Mouse (Mus musculus): ENCODE results near the gene Bms1.

Bms1 gene

DNA sequence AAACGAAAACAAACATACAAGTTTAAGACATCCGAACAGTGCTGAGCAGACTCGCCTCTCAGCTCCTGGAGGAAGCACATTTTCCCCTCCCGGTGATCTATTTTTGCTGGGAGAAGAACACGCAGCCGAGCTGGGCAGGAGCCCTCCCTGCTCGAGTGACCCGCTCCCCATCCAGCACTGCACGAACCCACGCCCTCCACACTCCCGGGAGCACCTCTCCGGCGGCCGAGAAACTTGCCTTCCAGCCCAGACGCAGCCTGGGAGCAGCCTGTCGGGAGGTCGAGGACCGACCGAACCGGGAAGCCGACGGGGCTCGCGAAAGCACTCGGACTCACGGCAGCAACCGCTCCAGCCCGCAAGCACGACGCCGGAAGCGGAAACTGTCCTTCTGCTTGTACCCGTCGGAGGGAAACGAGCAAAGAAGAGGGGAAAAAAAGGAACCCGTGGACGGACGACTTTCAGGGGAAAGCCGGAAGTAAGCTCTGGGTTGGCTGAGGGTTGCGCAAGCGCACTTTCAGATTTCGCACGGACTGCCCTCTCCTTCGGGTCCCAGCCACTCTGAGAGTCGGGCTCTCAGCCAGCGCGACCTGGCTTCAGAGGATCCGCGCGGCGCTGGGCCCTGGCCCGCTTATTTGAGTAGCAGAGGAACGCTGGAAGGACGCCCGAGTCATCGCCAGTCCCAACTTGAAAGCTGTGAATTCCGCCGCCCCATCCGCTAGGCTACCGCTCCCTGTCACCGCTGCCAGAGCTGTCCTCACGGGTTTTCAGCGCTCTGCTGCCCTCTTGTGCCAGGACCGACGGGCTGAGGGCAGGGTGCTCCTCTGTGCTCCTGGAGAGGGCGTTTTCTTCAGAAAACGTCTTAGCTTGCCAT lies at the start of gene Bms1:
TSS of gene Bms1 (minus strand) at position 425 of the 871 bp plus-strand sequence.
- DNase-seq (ENCODE audit: low spot score in 2 of 2), result peak; percentile 90 to 96

DNA sequence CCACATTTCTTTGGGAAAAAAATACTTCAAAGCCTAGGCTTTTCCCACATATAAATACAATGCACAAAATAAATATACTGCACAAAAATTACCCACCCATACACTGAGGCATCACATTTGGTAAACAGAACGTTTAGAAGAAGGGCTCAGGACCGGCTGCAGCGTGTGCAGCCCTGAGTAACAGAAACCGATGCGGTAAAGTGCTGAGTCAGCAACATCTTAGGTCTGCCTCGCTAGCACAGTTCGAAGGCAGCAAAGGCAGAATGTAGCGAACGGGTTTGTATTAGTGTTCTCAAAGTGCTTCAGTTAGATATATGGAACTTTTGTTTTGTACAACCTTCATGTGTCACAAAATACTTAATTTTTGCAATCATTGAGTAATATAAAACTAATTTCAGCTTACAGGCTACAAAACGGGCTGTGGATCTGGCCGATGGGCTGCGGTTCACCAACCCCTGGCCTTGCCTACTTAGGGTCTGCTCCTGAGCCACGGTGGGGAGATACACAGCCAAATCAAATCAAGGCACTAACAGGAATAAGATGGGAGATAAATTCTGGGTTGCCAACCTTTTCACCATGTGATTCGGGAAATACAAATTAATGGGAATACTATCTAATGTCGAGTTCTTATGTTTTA lies 42.9 kb upstream of the Bms1 start:
- no peak for DNase-seq (ENCODE audit: low spot score in 2 of 2)

DNA sequence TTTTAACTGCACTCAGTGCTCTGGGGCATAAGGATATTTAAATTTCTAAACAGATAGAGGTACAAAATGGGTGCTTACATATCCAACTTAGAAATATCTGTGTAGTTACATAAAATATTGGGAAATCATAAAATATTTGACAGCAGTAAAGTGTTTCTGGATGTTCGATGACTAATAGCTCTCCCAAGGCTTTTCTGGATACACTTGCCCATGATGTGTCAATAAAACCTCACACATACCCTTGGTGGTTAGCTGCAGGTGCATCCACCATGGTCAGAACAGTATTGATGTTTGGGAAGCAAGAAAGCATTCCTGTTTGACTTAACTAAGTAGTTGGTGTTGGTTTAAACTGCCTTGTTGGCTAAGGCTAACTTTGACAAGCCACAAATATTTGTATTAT lies 38.5 kb upstream of the Bms1 start:
- no peak for DNase-seq (ENCODE audit: low spot score in 2 of 2)

DNA sequence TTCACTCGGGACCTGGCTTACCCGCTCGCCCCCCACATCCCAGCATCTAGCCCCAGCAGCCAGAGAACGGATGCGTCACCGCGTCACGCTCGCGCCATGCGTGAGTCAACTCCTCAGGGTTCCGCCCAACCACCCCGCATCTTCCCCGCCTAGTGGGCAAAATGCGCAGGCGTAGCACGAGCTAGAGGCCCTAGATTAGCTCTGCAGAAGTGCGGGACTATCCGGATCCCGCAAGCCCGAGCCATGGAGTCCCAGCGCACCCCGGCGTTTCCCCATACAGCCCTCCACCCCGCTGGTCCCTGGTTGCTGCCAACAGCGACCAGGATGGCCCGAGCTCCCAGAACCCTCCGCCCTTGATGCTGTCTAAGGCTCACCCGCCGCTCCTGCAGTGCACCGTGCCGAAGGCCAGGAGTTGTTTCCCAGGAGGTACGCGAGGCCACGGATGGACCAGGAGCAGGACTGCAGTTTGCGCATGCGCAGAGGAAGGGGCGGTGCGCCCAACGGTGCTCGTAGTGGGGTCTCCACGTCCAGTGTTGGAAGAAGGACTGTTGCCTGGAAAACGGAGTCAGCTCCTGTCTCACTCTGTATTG lies 35.9 kb upstream of the Bms1 start, which contains the start of gene Zfp248:
TSS of gene Zfp248 (minus strand) at position 487 of the 590 bp plus-strand sequence.
- peak; percentile 83 to 87 for DNase-seq (ENCODE audit: low spot score in 2 of 2)

DNA sequence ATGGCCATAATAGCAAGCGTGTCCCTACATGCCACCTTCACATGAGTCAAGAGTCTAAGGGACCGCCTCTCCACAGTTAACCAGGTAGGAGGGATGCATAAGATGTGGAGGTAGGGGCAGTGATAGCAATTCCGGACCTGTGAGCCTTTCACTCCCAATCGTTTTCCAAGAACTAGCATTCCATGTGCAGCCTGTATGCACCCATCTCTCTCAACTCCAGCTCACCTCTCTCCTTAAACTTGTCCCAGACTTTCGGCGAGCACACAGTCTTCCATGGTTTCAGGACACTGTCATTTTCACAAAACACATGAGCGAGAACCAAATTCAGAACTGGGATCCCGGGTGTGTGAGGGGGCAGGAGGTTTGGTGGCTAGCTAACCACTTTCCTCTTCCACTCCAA lies 35.2 kb upstream of the Bms1 start:
- peak in 1 of 2 experiments; percentile 6 for DNase-seq (ENCODE audit: low spot score in 2 of 2)

DNA sequence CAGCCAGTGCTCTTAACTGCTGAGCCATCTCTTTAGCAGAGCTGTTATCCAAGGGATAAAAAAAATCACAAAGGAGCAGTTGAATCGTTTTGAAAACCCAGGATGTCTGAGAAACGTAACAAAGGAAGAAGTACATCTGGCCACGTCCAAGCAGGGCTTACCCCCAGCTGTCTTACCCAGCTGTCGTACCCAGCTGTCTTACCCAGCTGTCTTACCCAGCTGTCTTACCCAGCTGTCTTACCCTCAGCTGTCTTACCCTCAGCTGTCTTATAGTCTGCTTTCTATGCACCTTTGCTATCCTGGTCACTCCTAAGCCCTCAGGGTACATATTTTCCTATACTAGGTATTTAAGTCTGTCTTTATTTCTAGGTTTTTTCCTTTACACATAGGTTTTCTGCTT lies 12.2 kb upstream of the Bms1 start:
- no peak for DNase-seq (ENCODE audit: low spot score in 2 of 2)

DNA sequence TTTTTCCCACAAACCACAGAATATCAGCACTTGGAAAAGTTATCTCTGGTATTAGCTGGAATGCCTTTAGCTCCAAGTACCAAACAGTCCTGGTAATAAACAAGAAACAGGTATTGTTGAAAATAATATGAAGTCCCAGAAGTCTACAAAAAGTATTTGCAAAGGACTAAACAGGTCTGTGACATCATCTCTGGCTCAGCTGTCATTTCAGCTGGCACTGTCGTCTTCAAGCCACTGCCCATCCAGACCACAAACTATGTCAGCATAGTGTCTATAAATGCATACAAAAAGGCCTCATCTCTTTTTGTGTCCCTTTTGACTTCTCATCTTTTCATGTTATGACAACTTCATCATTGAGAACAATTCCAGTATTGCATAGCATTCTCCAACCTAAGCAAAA lies 7.4 kb upstream of the Bms1 start:
- DNase-seq (ENCODE audit: low spot score in 2 of 2), result no peak

DNA sequence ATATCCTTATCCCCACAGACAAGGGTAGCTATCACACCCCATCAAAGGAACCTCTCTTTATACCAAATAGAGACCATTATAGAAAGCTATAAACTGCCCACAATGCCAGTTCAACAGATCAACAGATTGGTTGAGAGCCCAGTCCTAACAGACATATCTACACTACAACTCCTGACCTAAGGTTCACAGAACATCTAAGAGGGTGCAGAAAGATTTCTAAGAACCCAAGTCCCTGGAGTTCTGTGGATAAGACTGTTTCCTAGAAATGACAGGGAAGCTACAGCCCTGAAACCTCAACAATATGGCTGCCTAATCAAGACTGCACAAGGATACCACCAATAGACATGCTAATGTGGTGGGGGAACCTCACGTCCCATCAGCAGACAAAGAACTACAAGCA lies 8.8 kb downstream of the Bms1 start:
- DNase-seq (ENCODE audit: low spot score in 2 of 2), result no peak

DNA sequence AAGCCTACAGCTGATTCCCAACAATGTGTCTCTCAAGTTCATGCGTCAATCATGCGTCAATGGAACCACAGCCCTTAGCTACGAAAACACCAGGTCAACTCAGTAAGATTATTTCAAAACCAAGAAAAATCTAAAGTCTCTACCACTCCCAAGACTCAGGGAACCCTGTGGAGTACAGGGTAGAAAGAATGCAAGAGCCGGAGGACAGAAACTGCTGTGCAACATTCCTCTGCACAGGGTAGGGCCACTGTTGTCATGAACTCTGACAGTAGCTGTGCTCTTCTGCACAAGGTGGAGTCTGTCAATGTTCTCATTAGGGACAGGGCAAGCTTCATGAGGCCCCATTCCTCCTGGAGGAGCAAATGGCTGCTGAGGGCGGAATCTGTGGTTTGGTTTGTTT lies 10.8 kb downstream of the Bms1 start:
- no peak for DNase-seq (ENCODE audit: low spot score in 2 of 2)

DNA sequence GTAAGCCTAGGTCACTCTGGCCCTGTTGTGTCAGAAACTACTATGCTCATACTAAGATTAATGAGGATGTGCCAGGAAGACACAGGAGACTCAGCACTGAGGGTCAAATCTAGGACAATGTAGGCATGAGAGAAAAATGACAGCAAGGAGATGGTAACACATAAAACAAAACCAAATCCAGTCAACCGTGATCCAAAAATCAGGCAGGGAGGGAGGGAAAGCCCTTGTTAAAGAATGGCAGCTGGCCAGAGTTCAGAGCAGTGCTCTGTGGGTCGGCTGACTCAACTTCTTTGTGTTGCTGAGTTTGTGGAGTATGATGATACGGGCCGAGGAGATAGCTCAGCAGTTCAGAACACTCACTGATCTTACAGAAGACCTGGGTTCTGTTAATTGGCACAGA lies 12.9 kb downstream of the Bms1 start:
- DNase-seq (ENCODE audit: low spot score in 2 of 2), result no peak

DNA sequence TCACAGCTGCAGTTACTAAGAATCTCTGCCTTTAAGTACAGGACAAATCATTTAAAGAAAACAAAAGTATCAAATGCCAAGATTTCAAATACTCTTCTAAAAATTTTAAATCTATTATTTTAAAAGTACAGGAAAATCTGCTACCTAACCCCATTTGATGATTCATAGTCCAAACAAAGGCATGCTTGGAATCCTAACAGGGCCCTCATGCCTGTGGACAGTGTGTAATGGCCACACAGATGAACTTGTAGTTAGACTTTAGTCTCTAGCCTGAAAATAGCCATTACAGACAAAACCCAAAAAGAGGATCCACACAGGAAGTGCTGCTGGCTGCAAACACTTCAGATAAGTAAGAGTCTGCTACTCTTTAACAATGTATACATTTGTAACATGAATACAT lies 28.5 kb downstream of the Bms1 start:
- DNase-seq (ENCODE audit: low spot score in 2 of 2), result no peak

DNA sequence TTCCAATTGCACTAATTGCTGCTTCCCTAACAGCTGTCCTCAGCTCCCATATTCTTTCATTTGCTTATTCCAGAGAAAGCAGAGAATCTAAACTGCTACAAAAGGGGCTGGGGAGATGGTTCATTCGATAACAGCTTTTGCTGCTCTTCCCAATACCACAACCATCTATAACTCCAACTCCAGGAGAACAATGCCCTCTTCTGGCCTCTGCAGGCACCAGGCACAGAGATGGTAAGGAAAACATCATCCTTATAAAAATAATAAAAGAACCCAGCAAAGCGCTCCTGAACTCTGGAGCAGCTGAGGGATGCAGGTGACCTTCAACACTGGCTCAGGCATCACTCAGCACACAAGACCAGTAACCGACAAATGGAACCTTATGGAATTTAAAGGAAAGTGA lies 33.3 kb downstream of the Bms1 start:
- DNase-seq (ENCODE audit: low spot score in 2 of 2), result no peak

DNA sequence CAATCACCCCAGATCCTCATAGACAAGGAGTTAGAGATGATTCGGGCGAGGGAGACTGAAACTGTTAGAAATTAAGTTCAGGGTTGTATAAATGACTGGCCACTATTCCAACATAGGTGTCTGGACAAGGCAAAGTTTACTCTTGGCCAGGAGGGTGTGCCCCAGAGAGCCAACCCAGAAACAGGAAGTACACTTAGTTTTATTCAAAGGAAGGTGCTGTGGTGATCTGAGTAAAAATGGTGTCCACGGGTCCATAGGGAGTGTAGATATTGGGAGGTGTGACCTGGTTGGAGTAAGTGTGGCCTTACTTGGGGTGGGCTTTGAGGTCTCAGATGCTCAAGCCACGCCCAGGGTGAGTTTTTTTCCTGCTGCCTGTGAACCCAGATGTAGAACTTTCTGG lies 38.0 kb downstream of the Bms1 start:
- no peak for DNase-seq (ENCODE audit: low spot score in 2 of 2)

DNA sequence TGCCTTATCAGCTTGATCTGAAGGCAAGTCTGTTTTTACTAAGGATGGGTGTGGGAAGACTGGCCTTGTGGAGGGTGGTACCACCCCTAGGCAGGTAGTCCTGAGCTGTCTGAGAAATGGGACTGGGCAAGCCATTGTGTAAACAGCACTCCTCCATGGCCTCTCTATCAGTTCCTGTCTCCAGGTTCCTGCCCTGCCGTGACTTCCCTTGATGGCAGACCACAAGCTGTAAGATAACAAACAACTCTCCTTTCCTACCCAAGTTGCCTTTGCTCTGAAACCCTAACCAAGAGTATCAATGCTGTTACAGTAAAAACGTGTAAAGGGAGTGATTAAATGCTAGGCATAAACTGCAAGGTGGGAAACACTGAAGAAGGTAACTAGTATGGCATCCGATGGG lies 38.6 kb downstream of the Bms1 start:
- no peak for DNase-seq (ENCODE audit: low spot score in 2 of 2)

DNA sequence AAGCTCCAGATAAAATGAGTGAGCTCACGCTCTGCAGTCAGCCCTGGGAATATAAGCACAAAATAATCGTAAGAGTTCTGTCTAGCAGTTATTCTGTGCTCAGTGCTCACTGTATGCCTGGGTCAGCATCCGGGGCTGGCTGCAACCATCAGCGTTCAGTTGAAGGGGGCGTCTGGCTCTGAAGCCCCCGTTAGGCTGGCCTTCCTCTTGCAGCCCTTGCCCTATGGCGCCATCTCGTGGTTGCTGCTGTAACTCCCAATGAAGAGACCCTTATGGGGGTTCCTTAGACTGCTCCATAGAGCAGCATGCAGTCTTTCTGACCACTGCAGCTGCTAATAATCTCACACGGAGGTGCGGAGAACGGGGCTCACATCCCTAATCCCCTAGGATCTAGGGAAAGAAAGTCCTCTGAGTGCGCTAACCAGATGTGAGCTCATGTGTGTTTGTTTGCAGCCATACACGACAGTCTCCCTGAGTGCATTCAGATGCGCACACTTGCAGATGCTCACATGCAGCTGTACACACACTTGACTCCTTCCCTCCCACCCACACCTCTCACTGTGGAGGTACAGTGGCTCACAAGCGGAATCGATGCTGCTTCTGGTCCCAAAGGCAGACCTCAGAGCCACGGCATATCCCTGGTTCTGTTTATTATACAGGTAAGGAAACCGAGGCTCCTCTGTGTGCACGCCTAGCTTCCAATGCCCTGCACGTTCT lies 39.7 kb downstream of the Bms1 start:
- DNase-seq (ENCODE audit: low spot score in 2 of 2), result peak; percentile 14 to 50

DNA sequence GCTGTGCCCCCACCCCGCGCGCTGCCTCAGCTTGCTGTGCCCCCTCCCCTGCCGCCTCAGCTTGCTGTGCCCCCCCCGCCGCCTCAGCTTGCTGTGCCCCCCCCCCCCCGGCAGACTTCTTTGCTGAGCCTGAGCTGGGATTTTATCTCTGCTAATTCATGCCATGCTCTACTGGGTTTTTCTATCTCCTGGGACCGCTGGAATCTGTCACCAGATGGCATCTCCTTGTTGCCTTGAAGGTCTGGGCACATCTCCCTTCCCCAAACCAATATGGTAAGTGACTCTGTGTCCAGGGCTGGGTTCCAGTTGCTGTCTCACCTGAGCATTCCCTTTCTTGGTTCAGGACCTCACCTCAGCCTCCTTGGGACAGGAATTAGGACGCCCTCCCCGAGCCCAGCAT lies 41.7 kb downstream of the Bms1 start:
- no peak for DNase-seq (ENCODE audit: low spot score in 2 of 2)

DNA sequence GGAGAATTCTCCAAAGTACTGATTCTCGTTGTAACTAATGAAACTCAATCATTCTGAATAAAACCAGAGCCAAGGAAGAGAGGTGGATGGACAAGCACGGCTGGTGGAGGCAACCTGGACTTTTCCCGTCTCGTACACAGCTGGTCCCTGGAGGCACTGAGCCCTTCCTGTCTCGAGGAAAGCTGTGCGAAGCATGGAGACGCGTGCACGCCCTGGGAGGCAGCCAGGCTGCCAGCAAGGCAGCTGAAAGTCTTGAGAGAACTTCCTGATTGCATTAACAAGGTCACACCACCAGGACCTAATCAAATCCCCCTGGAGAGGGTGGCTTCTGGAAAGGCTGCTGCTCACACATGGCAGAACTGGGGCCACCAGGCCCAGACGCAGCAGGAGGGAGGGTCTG lies 43.3 kb downstream of the Bms1 start:
- peak; percentile 13 to 25 for DNase-seq (ENCODE audit: low spot score in 2 of 2)

DNA sequence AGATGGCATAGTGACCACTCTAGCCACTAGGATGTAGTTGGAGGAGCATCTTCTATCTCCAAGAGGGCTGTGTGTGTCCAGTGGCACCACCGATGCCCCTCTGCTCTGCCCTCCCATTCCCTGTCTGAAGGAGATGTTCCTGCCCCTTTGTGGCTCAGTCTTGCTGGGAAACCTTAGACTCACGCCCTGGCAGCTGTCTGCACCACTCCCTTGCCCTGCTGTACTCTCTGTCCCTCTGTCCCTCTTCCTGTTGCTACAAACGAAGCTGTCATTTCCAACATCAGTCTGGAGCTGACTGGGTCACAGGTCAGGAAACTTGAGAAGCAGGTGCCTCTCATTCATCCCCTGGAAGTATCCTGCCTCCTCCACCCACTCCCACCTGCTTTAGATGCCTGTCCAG lies 43.8 kb downstream of the Bms1 start:
- no peak for DNase-seq (ENCODE audit: low spot score in 2 of 2)

DNA sequence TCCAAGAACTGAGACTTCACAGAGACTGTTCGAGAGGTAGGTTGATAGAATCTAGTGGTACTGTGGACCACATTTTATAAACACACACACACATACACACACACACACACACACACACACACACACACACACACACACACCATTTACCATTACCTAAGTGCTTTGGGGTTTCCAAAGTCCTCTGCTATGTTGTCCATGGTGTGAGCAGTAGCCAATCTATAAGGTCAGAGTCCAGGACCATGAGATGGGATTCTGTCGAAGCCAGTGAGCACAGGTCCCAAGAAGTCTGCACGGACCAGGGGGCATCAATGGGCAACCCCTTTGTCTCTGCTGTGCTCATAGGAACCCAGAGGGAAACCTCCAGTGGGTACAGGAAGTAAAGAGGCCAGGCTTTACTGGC lies 44.2 kb downstream of the Bms1 start:
- DNase-seq (ENCODE audit: low spot score in 2 of 2), result no peak

DNA sequence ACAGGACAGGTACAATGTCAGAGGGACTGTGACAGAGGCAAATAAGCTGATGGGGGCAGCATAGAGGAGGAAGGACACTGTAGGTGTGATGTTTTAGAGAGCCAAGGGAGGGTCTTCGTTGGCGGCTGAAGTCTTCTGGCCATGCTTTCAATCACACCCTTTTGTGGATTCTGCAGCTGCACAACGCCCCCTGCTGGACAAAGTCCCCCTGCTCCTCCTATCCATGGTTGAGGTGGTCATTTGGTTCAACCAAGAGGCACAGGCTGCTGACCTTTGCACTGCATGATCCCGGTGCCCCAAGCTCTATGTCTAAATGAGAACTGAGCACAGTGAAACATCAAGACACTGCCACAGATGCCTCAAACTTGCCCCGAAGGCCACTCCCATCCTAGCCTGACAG lies 46.0 kb downstream of the Bms1 start:
- peak in 1 of 2 experiments; percentile 28 for DNase-seq (ENCODE audit: low spot score in 2 of 2)

DNA sequence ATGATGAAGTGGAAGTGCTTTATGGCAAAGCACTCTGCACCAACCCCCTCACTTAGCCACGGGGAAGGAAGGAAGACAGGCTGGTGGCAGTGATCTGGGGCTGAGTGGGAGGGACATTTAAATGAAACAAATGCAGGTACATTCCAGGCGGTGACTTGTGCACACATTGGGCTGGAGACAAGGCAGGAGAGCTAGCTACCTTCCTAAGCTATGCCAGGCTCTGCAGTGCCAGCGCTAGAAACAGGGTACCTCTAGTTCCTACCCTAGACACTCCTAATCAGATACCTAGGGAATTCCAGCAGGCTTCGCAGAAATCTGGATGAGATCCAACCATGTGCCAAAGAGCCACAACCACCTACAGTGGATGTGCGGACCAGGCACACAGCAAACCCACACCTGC lies 46.5 kb downstream of the Bms1 start:
- DNase-seq (ENCODE audit: low spot score in 2 of 2), result no peak

DNA sequence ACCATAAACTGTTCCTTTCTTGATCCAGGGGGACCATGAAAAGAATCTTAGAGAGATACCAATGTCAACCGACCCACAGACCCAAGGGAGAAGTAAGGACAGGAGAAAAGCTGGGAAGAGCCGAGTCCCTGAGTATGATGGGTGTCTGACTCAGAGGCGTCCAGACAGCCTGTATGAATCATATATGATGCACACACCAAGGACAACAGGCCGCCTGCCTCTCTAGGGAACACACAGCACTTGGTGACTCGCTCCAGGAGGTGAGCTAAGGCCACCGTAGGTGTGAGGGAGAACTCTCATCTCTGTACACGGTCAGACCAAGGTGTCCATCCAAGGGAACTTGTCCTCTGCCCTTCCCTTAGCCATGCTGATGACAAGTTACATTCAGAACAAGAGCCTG lies 51.8 kb downstream of the Bms1 start:
- no peak for DNase-seq (ENCODE audit: low spot score in 2 of 2)
